Mouse (Mus musculus): Measurements from ENCODE around the gene Phospho1. TPM values are rescaled to one million over a fixed set of nuclear protein-coding genes. Genes with fewer than 3 reads are reported as not detected.
"Not testable (repeated sequence)": the region's sequence is repeated elsewhere in the genome, so short reads cannot be mapped to it uniquely, and the experiment has no call there.

Gene Phospho1
- polyA plus RNA-seq, 1 experiment from 2014 or later: not detected

GRCm38 (mm10) chr11:95857716-95858527 is 33.6 kb downstream of the Phospho1 start:
- peaks cover 18% of the 10 kb centered on the region for H3K4me1 ChIP-seq
- peak overlapping the region; percentile 78 for H3K4me2 ChIP-seq
- H3K27ac ChIP-seq: peak overlapping the region; percentile 87
- H3K36me3 ChIP-seq (replicated peaks): no peaks in the 10 kb centered on the region
- WGBS: 15% methylated on average over 21 of the region's 21 CpGs
- peak overlapping the region; percentile 58 for H3K9ac ChIP-seq
- peak overlapping the region; percentile 82 for H3K4me3 ChIP-seq
- H3K27me3 ChIP-seq (replicated peaks): no peaks in the 10 kb centered on the region
- peak; percentile 7; the same call in 1 of the 2 replicates for ATAC-seq (replicated peaks)
- no peaks in the 10 kb centered on the region for H3K9me3 ChIP-seq

DNA sequence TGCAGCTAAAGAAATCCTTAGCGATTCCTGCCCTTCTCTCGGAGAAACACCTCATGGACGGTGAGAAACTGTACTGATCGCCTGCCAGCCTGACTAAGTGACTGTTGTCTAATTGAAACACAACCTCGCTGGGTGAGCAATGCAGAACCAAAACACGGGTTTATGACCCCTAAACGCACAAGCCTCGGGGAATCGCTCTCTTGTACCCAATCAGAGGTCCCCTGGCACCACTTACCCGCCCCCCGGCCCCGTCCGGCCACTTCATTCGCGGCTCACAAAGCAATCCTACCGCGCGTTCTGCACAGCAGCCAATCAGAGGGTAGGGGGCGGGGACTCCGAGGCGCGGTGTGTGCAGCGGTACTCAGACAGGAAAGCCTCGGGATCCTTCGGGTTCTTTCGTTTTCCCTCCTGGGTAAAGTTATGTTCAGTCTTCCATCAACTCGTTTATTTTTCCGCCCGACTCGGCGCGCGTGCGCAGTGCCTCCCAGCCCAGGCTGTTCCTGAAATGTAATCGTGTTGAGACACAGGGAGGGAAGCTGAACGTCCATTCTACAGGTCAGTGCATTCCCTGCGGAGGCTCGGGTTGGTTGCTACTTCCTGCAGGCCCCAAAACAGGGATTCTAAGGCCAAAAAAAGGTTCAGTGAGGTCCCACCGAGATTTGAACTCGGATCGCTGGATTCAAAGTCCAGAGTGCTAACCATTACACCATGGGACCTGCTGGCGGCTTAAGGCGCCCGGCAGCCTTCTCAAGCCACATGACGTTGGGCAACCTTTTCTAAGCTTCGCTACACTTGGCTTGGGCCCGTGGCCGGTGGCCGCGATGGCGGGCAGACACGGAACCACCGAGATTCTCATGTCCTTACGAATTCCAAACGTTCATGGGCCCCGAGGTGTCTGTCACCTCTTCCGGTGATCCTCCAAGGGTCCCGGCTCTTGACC is 34.5 kb downstream of the Phospho1 start:
- Histone ChIP-seq H3K4me3 (peak overlapping the region; percentile 82), H3K9ac (peak overlapping the region; percentile 58), H3K4me1 (peaks cover 18% of the 10 kb centered on the region), H3K4me2 (peak overlapping the region; percentile 78), H3K9me3 (no peaks in the 10 kb centered on the region), H3K36me3 (replicated peaks) (no peaks in the 10 kb centered on the region), H3K27ac (peak overlapping the region; percentile 87), H3K27me3 (replicated peaks) (no peaks in the 10 kb centered on the region)
- WGBS: under 1% methylated on average over 58 of the region's 58 CpGs
- peak; percentile 99 for ATAC-seq (replicated peaks)

- Histone ChIP-seq H3K9ac (peak overlapping the region; percentile 53), H3K27me3 (replicated peaks) (no peaks in the 10 kb centered on the region), H3K4me1 (peaks cover 18% of the 10 kb centered on the region), H3K9me3 (no peaks in the 10 kb centered on the region), H3K4me3 (peak overlapping the region; percentile 82), H3K27ac (peak overlapping the region; percentile 87), H3K4me2 (peak overlapping the region; percentile 78), H3K36me3 (replicated peaks) (no peaks in the 10 kb centered on the region)
- WGBS: 0% methylated on average over 35 of the region's 35 CpGs
- ATAC-seq (replicated peaks): peak; percentile 81
Measured at GRCm38 (mm10) chr11:95859468-95859855, 35.2 kb downstream of the Phospho1 start.

- peak overlapping the region; percentile 53; the same call in 1 of the 2 replicates for H3K9ac ChIP-seq
- ATAC-seq (replicated peaks): no peak
- 46% methylated on average over 3 of the region's 3 CpGs for WGBS
Measured at GRCm38 (mm10) chr11:95860071-95860490, 35.8 kb downstream of the Phospho1 start.

DNA sequence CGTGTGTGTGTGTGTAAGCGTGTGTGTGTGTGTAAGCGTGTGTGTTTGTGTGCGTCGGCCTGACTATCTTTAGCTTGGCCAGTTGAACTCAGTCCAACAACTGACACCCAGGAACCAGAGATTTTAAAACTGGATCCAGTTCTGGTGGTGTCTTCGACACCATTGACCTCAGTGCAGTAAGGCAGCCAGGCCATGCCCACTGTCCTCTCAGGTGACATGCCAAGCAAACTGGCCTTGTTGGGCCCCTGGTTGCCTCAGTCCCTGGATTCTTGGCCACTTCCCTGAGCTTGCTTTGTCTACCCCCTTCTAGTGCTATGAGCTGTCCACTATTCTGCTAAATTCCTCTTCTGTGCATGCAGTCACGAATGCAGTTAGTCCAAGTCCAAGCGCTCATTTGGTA is 37.1 kb downstream of the Phospho1 start:
- ATAC-seq (replicated peaks): no peak
- H3K4me1 ChIP-seq: peaks cover 18% of the 10 kb centered on the region
- no peaks in the 10 kb centered on the region for H3K36me3 ChIP-seq (replicated peaks)
- H3K9me3 ChIP-seq: no peaks in the 10 kb centered on the region
- no peaks in the 10 kb centered on the region for H3K27me3 ChIP-seq (replicated peaks)
- no peak overlapping the region for H3K4me3 ChIP-seq
- 94% methylated on average over 8 of the region's 8 CpGs for WGBS
- no peak overlapping the region for H3K4me2 ChIP-seq
- no peak overlapping the region for H3K9ac ChIP-seq
- no peak overlapping the region for H3K27ac ChIP-seq

More at GRCm38 (mm10) chr11:95860071-95860490, 35.8 kb downstream of the Phospho1 start:
- Histone ChIP-seq H3K36me3 (replicated peaks) (no peaks in the 10 kb centered on the region), H3K4me3 (peak overlapping the region; percentile 82), H3K4me2 (peak overlapping the region; percentile 78), H3K9me3 (no peaks in the 10 kb centered on the region), H3K4me1 (peaks cover 18% of the 10 kb centered on the region), H3K27ac (no peak overlapping the region), H3K27me3 (replicated peaks) (no peaks in the 10 kb centered on the region)

DNA sequence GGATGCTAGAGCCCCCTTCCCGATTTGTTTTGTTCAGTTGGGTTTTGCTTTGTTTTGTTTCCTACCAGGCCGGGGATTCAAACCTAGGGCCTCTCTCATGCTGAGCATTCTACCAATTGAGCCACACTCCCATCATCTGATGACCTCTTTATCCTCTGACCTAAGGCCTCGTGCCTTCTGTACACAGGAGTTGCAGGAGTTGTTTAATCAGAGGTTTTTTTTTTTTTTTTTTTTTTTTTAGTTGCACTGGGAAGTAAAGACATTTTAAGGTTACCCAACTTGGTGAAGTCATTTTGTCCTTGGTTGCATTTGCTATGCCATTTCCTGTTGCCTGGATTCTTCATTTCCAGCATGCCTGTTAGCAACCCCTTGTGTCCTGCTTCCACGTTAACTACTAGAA is 45.1 kb downstream of the Phospho1 start:
- H3K36me3 ChIP-seq (replicated peaks): no peaks in the 10 kb centered on the region
- no peaks in the 10 kb centered on the region for H3K9me3 ChIP-seq
- no peak overlapping the region for H3K4me3 ChIP-seq
- no peak overlapping the region for H3K27ac ChIP-seq
- 74% methylated on average over 4 of the region's 4 CpGs for WGBS
- ATAC-seq (replicated peaks): no peak
- H3K4me2 ChIP-seq: no peak overlapping the region
- no peak overlapping the region for H3K9ac ChIP-seq
- no peaks in the 10 kb centered on the region for H3K4me1 ChIP-seq
- H3K27me3 ChIP-seq (replicated peaks): no peaks in the 10 kb centered on the region

GRCm38 (mm10) chr11:95869918-95870470 is 45.7 kb downstream of the Phospho1 start:
- H3K4me1 ChIP-seq: no peaks in the 10 kb centered on the region
- no peak overlapping the region for H3K4me3 ChIP-seq
- 79% methylated on average over 6 of the region's 6 CpGs for WGBS
- no peaks in the 10 kb centered on the region for H3K36me3 ChIP-seq (replicated peaks)
- H3K27ac ChIP-seq: no peak overlapping the region
- no peaks in the 10 kb centered on the region for H3K9me3 ChIP-seq
- ATAC-seq (replicated peaks): no peak
- no peak overlapping the region for H3K4me2 ChIP-seq
- no peaks in the 10 kb centered on the region for H3K27me3 ChIP-seq (replicated peaks)
- no peak overlapping the region for H3K9ac ChIP-seq

- Histone ChIP-seq H3K4me2 (peak overlapping the region; percentile 24; the same call in 1 of the 2 replicates), H3K27me3 (replicated peaks) (no peaks in the 10 kb centered on the region), H3K4me1 (no peaks in the 10 kb centered on the region), H3K9me3 (no peaks in the 10 kb centered on the region), H3K36me3 (replicated peaks) (no peaks in the 10 kb centered on the region), H3K27ac (no peak overlapping the region), H3K9ac (no peak overlapping the region), H3K4me3 (no peak overlapping the region)
- no peak for ATAC-seq (replicated peaks)
- 24% methylated on average over 9 of the region's 9 CpGs for whole genome bisulfite sequencing
Measured at GRCm38 (mm10) chr11:95875804-95876203, 51.5 kb downstream of the Phospho1 start.

GRCm38 (mm10) chr11:95876296-95876695 is 52.0 kb downstream of the Phospho1 start:
- H3K9ac ChIP-seq: no peak overlapping the region
- H3K4me3 ChIP-seq: no peak overlapping the region
- H3K27me3 ChIP-seq (replicated peaks): no peaks in the 10 kb centered on the region
- H3K4me1 ChIP-seq: no peaks in the 10 kb centered on the region
- WGBS: 18% methylated on average over 7 of the region's 7 CpGs
- no peak for ATAC-seq (replicated peaks)
- H3K9me3 ChIP-seq: no peaks in the 10 kb centered on the region
- H3K36me3 ChIP-seq (replicated peaks): no peaks in the 10 kb centered on the region
- H3K27ac ChIP-seq: no peak overlapping the region
- H3K4me2 ChIP-seq: peak overlapping the region; percentile 24; the same call in 1 of the 2 replicates

DNA sequence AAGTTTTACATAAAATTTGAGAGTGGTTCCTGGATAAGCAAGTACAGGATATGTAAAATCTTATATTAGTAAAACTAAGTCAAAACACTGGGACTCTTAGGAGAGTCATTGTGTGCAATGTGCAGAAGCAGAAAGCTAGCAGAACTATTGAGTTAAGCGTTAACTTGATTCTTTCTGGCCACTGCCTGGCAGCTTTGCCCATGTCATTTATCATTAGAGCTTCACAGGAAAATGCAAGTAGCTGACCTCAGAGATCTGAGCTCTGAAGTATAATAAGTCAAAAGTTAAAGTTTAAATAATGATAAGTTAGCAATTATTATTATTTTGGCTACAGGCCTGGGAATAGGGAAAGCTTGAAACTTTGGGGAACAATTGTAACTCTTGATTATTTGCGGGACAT is 55.6 kb downstream of the Phospho1 start:
- WGBS: 82% methylated on average over 2 of the region's 2 CpGs
- not testable (repeated sequence) for H3K27ac ChIP-seq; H3K4me2 ChIP-seq; H3K4me3 ChIP-seq; H3K9ac ChIP-seq; H3K36me3 ChIP-seq (replicated peaks); H3K27me3 ChIP-seq (replicated peaks); H3K9me3 ChIP-seq; ATAC-seq (replicated peaks); H3K4me1 ChIP-seq

Measured in midbrain, embryonic 15.5 days (tissue).